Mouse (Mus musculus) midbrain, postnatal 0 days (tissue): ENCODE measurements around the gene Rbpj. TPM values are rescaled to one million over a fixed set of nuclear protein-coding genes. Genes with fewer than 3 reads are reported as not detected.
A peak's percentile ranks its signal among the peaks of the same experiment; 100 is the strongest.
"Not testable (repeated sequence)": the region's sequence is repeated elsewhere in the genome, so short reads cannot be mapped to it uniquely, and the experiment has no call there.

Source experiments
- ATAC-seq: fragments of 200-750 bp; cut with Nextera tagmentation; 2 replicates; pipeline ENCODE4 v1.8.0; 2017; ENCODE audit warnings: moderate number of reproducible peaks, mild to moderate bottlenecking, moderate TSS enrichment, moderate library complexity; ENCODE audit not compliant: low FRiP score
- DNase-seq: peaks from one replicate; pipeline ENCODE4 v3.0.0-alpha.2; 2015; ENCODE audit warnings: low spot score
- H3K27ac ChIP-seq: fragments of 300-500 bp; sonication (generic); 2 replicates; pipeline ENCODE4 v1.5.1; 2014; ENCODE audit warnings: low read depth, mild to moderate bottlenecking, low read length, mixed read lengths
- H3K27me3 ChIP-seq: fragments of 300-500 bp; sonication (generic); 2 replicates; pipeline ENCODE4 v1.6.1; 2014; ENCODE audit warnings: low read length, control low read depth, mixed read lengths; ENCODE audit not compliant: insufficient read depth
- H3K36me3 ChIP-seq: fragments of 300-500 bp; sonication (generic); 2 replicates; pipeline ENCODE4 v1.6.1; 2014; ENCODE audit warnings: low read length, control low read depth, mixed read lengths; ENCODE audit not compliant: insufficient read depth
- H3K4me1 ChIP-seq: fragments of 300-500 bp; sonication (generic); 2 replicates; pipeline ENCODE4 v1.6.1; 2014; ENCODE audit warnings: mild to moderate bottlenecking, control low read depth, antibody characterized with exemption, low read length, mixed read lengths; ENCODE audit not compliant: insufficient read depth
- H3K4me2 ChIP-seq: fragments of 300-500 bp; sonication (generic); 2 replicates; pipeline ENCODE4 v1.6.1; 2014; ENCODE audit warnings: low read depth, mild to moderate bottlenecking, low read length, mixed read lengths; ENCODE audit not compliant: poor library complexity, severe bottlenecking
- H3K4me3 ChIP-seq: fragments of 300-500 bp; sonication (generic); 2 replicates; pipeline ENCODE4 v1.5.1; 2014; ENCODE audit warnings: low read depth, mild to moderate bottlenecking, low read length, moderate library complexity
- H3K9ac ChIP-seq: fragments of 300-500 bp; sonication (generic); replicated peaks from 2 replicates; pipeline ENCODE4 v1.6.1; 2014; ENCODE audit warnings: mild to moderate bottlenecking, low read length, moderate library complexity, mixed read lengths; ENCODE audit not compliant: poor library complexity, severe bottlenecking
- H3K9me3 ChIP-seq: fragments of 300-500 bp; sonication (generic); 2 replicates; pipeline ENCODE4 v1.6.1; 2016; ENCODE audit warnings: low read length, control low read depth
- CTCF ChIP-seq: IDR thresholded peaks from 2 replicates; pipeline ENCODE4 v1.5.1; 2016; ENCODE audit warnings: antibody characterized with exemption, mild to moderate bottlenecking
- WGBS: fragments of 180-500 bp; shearing (Covaris S2); extraction: QIAGEN DNeasy Blood & Tissue Kit; methylation state at CpG from one replicate; pipeline ENCODE4 v1.1.7; 2014; 5-methylcytosine and 5-hydroxymethylcytosine counted together
- polyA plus RNA-seq: library from polyadenylated mRNA; unstranded; fragments of >200 nt; fragmentation: Nextera tagmentation; extraction: Ambion mirVana; gene quantifications from 2 replicates; pipeline ENCODE4 v1.2.1, GENCODE M21; 2015
- total RNA-seq: library from RNA; depleted of rRNA; stranded (reverse); fragments of >200 nt; gene quantifications from 2 replicates; pipeline ENCODE4 v1.2.3, GENCODE M21; 2014

Gene Rbpj
- total and polyA plus RNA-seq, 2 experiments from 2014 or later: 14.8 to 21.0 TPM

- Histone ChIP-seq H3K4me3 (no peak overlapping the region), H3K4me1 (no peaks in the 10 kb centered on the region), H3K9me3 (no peaks in the 10 kb centered on the region), H3K27me3 (no peaks in the 10 kb centered on the region), H3K9ac (no peak overlapping the region), H3K36me3 (no peaks in the 10 kb centered on the region), H3K4me2 (no peak overlapping the region), H3K27ac (no peak overlapping the region)
- 33% methylated on average over 5 of the region's 5 CpGs for WGBS
- DNase-seq (peak; percentile 80), ATAC-seq (0 out of 2 replicates have a peak, but pooled peaks have one; percentile 69)
- TF ChIP-seq CTCF: peak; percentile 76
Measured at GRCm38 (mm10) chr5:53672352-53672751, 206.4 kb downstream of the Rbpj start.

DNA sequence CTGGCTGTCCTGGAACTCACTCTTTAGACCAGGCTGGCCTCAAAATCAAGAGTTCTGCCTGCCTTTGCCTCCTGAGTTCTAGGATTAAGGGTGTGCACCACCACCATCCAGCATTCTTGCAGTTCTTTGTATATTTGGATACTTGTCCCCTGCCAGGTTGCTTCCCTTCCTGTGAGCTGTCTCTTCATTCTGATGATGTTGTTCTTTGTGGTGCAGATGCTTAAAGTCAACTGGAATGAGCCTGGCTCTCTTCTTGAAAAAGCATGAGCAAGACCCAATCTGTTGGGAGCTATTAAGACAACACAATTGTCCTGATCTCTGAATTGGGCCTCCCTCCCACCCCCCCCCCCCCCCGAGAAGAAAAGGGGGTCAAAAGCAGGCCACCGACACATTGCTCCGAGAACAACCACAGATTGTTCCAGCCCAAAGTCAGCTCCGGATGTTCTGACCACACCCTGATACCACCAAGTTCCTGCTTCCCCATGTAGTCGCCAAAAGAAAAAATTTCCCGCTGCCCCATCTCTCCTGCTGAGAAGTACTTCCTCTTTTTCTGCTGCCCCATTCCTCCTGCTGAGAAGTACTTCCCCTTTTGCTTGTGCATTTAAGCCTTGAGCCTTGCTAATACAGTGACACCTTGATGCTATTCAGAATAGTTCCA, 207.7 kb downstream of the Rbpj start:
- H3K4me1 ChIP-seq, H3K4me2 ChIP-seq, H3K9me3 ChIP-seq, DNase-seq, H3K9ac ChIP-seq, ATAC-seq, H3K27ac ChIP-seq, H3K27me3 ChIP-seq, H3K36me3 ChIP-seq, H3K4me3 ChIP-seq: not testable (repeated sequence)
- WGBS: 83% methylated on average over 5 of the region's 6 CpGs

GRCm38 (mm10) chr5:53676671-53677070, 210.7 kb downstream of the Rbpj start:
- Histone ChIP-seq H3K9me3 (no peaks in the 10 kb centered on the region), H3K9ac (no peak overlapping the region), H3K4me3 (no peak overlapping the region), H3K4me2 (no peak overlapping the region), H3K27ac (no peak overlapping the region), H3K36me3 (no peaks in the 10 kb centered on the region), H3K4me1 (no peaks in the 10 kb centered on the region), H3K27me3 (no peaks in the 10 kb centered on the region)
- DNase-seq: no peak
- TF ChIP-seq CTCF: no peak
- 88% methylated on average over 8 of the region's 8 CpGs for WGBS
- no peak for ATAC-seq

- DNase-seq (no peak), ATAC-seq (no peak)
- 40% methylated on average over 13 of the region's 13 CpGs for WGBS
- no peak for TF ChIP-seq CTCF
- Histone ChIP-seq H3K4me1 (no peaks in the 10 kb centered on the region), H3K27ac (no peak overlapping the region), H3K4me2 (no peak overlapping the region), H3K9ac (no peak overlapping the region), H3K36me3 (no peaks in the 10 kb centered on the region), H3K4me3 (no peak overlapping the region), H3K27me3 (no peaks in the 10 kb centered on the region), H3K9me3 (no peaks in the 10 kb centered on the region)
Measured at GRCm38 (mm10) chr5:53678036-53678767, 212.2 kb downstream of the Rbpj start.

DNA sequence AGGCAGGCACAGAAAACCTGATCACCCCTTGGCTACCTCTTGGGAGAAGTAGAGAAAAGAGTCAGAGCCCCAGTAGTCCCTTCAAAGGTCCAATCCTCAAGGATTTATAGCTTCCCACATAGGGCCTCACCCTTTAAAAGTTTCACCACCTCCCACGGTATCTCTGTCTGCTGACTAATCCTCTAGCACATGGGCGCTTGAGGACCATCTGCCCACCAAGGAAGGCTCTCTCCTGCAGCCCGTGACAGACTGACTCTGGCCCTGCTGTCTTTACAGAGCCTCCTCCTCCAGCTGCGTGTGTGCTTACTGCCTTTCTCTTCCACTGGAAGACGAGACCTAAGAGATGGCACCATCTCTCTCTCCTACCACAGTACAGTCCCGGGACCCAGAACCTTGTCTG, 213.7 kb downstream of the Rbpj start:
- Histone ChIP-seq H3K9ac (no peak overlapping the region), H3K4me1 (no peaks in the 10 kb centered on the region), H3K36me3 (no peaks in the 10 kb centered on the region), H3K4me3 (no peak overlapping the region), H3K4me2 (no peak overlapping the region), H3K9me3 (no peaks in the 10 kb centered on the region), H3K27me3 (no peaks in the 10 kb centered on the region), H3K27ac (no peak overlapping the region)
- no peak for ATAC-seq
- no peak for TF ChIP-seq CTCF
- 83% methylated on average over 6 of the region's 6 CpGs for WGBS
- no peak for DNase-seq

GRCm38 (mm10) chr5:53683916-53684315, 218.0 kb downstream of the Rbpj start:
- H3K4me2 ChIP-seq: no peak overlapping the region
- H3K36me3 ChIP-seq: no peaks in the 10 kb centered on the region
- H3K27me3 ChIP-seq: no peaks in the 10 kb centered on the region
- H3K4me1 ChIP-seq: no peaks in the 10 kb centered on the region
- H3K9me3 ChIP-seq: no peaks in the 10 kb centered on the region
- no peak overlapping the region for H3K27ac ChIP-seq
- 54% methylated on average over 3 of the region's 3 CpGs for WGBS
- peak; percentile 18 for DNase-seq
- no peak for TF ChIP-seq CTCF
- H3K9ac ChIP-seq: no peak overlapping the region
- no peak overlapping the region for H3K4me3 ChIP-seq
- no peak for ATAC-seq
